Mouse (Mus musculus) CH12.LX (cell line): ENCODE measurements around the gene Treh. TPM values are rescaled to one million over a fixed set of nuclear protein-coding genes. Genes with fewer than 3 reads are reported as not detected.

Source experiments
- DNase-seq: peaks from one replicate; pipeline ENCODE4 v3.0.0-alpha.2; 2013; ENCODE audit errors: extremely low read depth
- H3K27ac ChIP-seq: 2 replicates; pipeline ENCODE4 v1.5.1; 2012; ENCODE audit warnings: low read depth, mild to moderate bottlenecking, control low read depth, moderate library complexity; ENCODE audit not compliant: insufficient read depth
- H3K27me3 ChIP-seq: replicated peaks from 2 replicates; pipeline ENCODE3; 2012; ENCODE audit warnings: inconsistent platforms
- H3K36me3 ChIP-seq, 2 experiments: replicated peaks in 1 of 2; 2 replicates each; pipeline versions ENCODE3 to v1.6.1; 2012; ENCODE audit warnings: inconsistent platforms in 1 of 2, low read length in 1 of 2, mild to moderate bottlenecking in 1 of 2, mixed read lengths in 1 of 2, moderate library complexity in 1 of 2; ENCODE audit not compliant: control insufficient read depth in 1 of 2, insufficient read depth in 1 of 2
- H3K4me1 ChIP-seq, 2 experiments: 2 replicates each; pipeline ENCODE4 v1.6.1; 2012; ENCODE audit warnings: inconsistent platforms in 1 of 2, moderate library complexity in 1 of 2; ENCODE audit not compliant: insufficient read depth in 2 of 2, control insufficient read depth in 1 of 2
- H3K4me2 ChIP-seq: 2 replicates; pipeline ENCODE4 v1.6.1; 2012; ENCODE audit warnings: low read depth, mild to moderate bottlenecking, control low read depth; ENCODE audit not compliant: poor library complexity, insufficient read depth, severe bottlenecking
- H3K4me3 ChIP-seq, 3 experiments: fragments of 150-350 bp in 1 of 3; sonication (generic) in 1 of 3; replicated peaks in 1 of 3; 2 replicates each; pipeline versions ENCODE3 to v1.5.1; 2011 to 2012; ENCODE audit warnings: low read depth in 2 of 3, low read length in 2 of 3, mild to moderate bottlenecking in 2 of 3, moderate library complexity in 2 of 3, control low read depth in 1 of 3, improper control_type of control experiment in 1 of 3, inconsistent platforms in 1 of 3, mixed read lengths in 1 of 3; ENCODE audit not compliant: poor library complexity in 1 of 3
- H3K79me2 ChIP-seq: replicated peaks from 2 replicates; pipeline ENCODE4 v1.6.1; 2012; ENCODE audit warnings: mild to moderate bottlenecking, moderate library complexity; ENCODE audit not compliant: control insufficient read depth, poor library complexity, insufficient read depth, severe bottlenecking; ENCODE audit errors: extremely low read depth
- H3K9ac ChIP-seq: 2 replicates; pipeline ENCODE4 v1.6.1; 2012; ENCODE audit warnings: low read depth, mild to moderate bottlenecking, control low read depth, moderate library complexity; ENCODE audit not compliant: insufficient read depth
- H3K9me3 ChIP-seq: replicated peaks from 2 replicates; pipeline ENCODE3; 2012; ENCODE audit warnings: low read length, inconsistent platforms, mixed read lengths
- BHLHE40 ChIP-seq: IDR thresholded peaks from 2 replicates; pipeline ENCODE4 v1.6.1; 2011; ENCODE audit warnings: mild to moderate bottlenecking, low read depth, low read length, improper control_type of control experiment
- CTCF ChIP-seq, 2 experiments: IDR thresholded peaks in 1 of 2; conservative IDR thresholded peaks in 1 of 2; 2 replicates each; pipeline ENCODE4 v1.5.1; 2011 to 2012; ENCODE audit warnings: low read depth in 2 of 2, low read length in 2 of 2, improper control_type of control experiment in 1 of 2, inconsistent platforms in 1 of 2, mild to moderate bottlenecking in 1 of 2, moderate library complexity in 1 of 2
- ELF1 ChIP-seq: IDR thresholded peaks from 2 replicates; pipeline ENCODE4 v1.6.1; 2014; ENCODE audit warnings: low read depth, mild to moderate bottlenecking, inconsistent platforms, low read length, improper control_type of control experiment
- GABPA ChIP-seq: IDR thresholded peaks from 2 replicates; pipeline ENCODE4 v1.6.1; 2012; ENCODE audit warnings: low read depth, low read length, improper control_type of control experiment, inconsistent platforms; ENCODE audit not compliant: insufficient replicate concordance
- IRF4 ChIP-seq: IDR thresholded peaks from 2 replicates; pipeline ENCODE4 v1.6.1; 2014; ENCODE audit warnings: low read depth, mild to moderate bottlenecking, inconsistent platforms, low read length, improper control_type of control experiment
- JUND ChIP-seq: conservative IDR thresholded peaks from 2 replicates; pipeline ENCODE4 v1.6.1; 2011; ENCODE audit warnings: low read depth, low read length, improper control_type of control experiment
- MAX ChIP-seq: IDR thresholded peaks from 2 replicates; pipeline ENCODE4 v1.6.1; 2011; ENCODE audit warnings: low read length, improper control_type of control experiment
- MAZ ChIP-seq: IDR thresholded peaks from 2 replicates; pipeline ENCODE4 v1.6.1; 2012; ENCODE audit warnings: low read depth, mild to moderate bottlenecking, inconsistent platforms, low read length, improper control_type of control experiment, moderate library complexity
- MEF2A ChIP-seq: IDR thresholded peaks from 2 replicates; pipeline ENCODE4 v1.6.1; 2014; ENCODE audit warnings: low read depth, mild to moderate bottlenecking, inconsistent platforms, low read length, improper control_type of control experiment, borderline replicate concordance
- NRF1 ChIP-seq: IDR thresholded peaks from 2 replicates; pipeline ENCODE4 v1.6.1; 2014; ENCODE audit warnings: low read depth, mild to moderate bottlenecking, inconsistent platforms, low read length, improper control_type of control experiment, moderate library complexity
- POLR2AphosphoS2 ChIP-seq: IDR thresholded peaks from 2 replicates; pipeline ENCODE4 v1.6.1; 2011; ENCODE audit warnings: low read depth, low read length, improper control_type of control experiment
- SMC3 ChIP-seq: IDR thresholded peaks from 2 replicates; pipeline ENCODE4 v1.6.1; 2011; ENCODE audit warnings: low read depth, low read length, improper control_type of control experiment
- TBP ChIP-seq: conservative IDR thresholded peaks from 2 replicates; pipeline ENCODE4 v1.6.1; 2011; ENCODE audit warnings: low read depth, low read length, improper control_type of control experiment
- USF1 ChIP-seq: IDR thresholded peaks from 2 replicates; pipeline ENCODE4 v1.6.1; 2014; ENCODE audit warnings: low read depth, mild to moderate bottlenecking, inconsistent platforms, low read length, improper control_type of control experiment
- USF2 ChIP-seq: conservative IDR thresholded peaks from 2 replicates; pipeline ENCODE4 v1.6.1; 2011; ENCODE audit warnings: low read depth, low read length, improper control_type of control experiment
- ZKSCAN1 ChIP-seq: IDR thresholded peaks from 2 replicates; pipeline ENCODE4 v1.6.1; 2012; ENCODE audit warnings: low read depth, inconsistent platforms, low read length, improper control_type of control experiment, borderline replicate concordance
- ZNF384 ChIP-seq: IDR thresholded peaks from 2 replicates; pipeline ENCODE4 v1.6.1; 2012; ENCODE audit warnings: low read depth, low read length, improper control_type of control experiment, inconsistent platforms
- dilution Hi-C: fragments of 300-500 bp; cut with MboI; formaldehyde crosslinking; loops from 2 replicates; pipeline ENCODE4 v1.14.3; 2020; ENCODE audit warnings: low sequenced_read_pairs; ENCODE audit not compliant: extremely low pct_unique_long_range_greater_than_20kb, extremely low pct_ligation_motif_present
- in situ Hi-C: fragments of 300-500 bp; cut with MboI; formaldehyde crosslinking; loops from 3 replicates; pipeline ENCODE4 v1.14.3; 2019; ENCODE audit warnings: low sequenced_read_pairs, low pct_ligation_motif_present, low pct_unique_long_range_greater_than_20kb, mixed read lengths
- polyA plus RNA-seq: library from polyadenylated mRNA; unstranded; fragments of >175 nt; gene quantifications from 2 replicates; pipeline ENCODE4 v1.2.1, GENCODE M21; 2012; ENCODE audit warnings: low read depth; ENCODE audit not compliant: insufficient read length
- total RNA-seq, 2 experiments: library from RNA; depleted of rRNA; stranded (reverse); fragments of 300-350 nt in 1 of 2; fragments of >200 nt in 1 of 2; gene quantifications; 2 replicates each; pipeline ENCODE4 v1.2.3; 2012 to 2014

Treh gene
- total and polyA plus RNA-seq, 3 experiments: not detected

DNA sequence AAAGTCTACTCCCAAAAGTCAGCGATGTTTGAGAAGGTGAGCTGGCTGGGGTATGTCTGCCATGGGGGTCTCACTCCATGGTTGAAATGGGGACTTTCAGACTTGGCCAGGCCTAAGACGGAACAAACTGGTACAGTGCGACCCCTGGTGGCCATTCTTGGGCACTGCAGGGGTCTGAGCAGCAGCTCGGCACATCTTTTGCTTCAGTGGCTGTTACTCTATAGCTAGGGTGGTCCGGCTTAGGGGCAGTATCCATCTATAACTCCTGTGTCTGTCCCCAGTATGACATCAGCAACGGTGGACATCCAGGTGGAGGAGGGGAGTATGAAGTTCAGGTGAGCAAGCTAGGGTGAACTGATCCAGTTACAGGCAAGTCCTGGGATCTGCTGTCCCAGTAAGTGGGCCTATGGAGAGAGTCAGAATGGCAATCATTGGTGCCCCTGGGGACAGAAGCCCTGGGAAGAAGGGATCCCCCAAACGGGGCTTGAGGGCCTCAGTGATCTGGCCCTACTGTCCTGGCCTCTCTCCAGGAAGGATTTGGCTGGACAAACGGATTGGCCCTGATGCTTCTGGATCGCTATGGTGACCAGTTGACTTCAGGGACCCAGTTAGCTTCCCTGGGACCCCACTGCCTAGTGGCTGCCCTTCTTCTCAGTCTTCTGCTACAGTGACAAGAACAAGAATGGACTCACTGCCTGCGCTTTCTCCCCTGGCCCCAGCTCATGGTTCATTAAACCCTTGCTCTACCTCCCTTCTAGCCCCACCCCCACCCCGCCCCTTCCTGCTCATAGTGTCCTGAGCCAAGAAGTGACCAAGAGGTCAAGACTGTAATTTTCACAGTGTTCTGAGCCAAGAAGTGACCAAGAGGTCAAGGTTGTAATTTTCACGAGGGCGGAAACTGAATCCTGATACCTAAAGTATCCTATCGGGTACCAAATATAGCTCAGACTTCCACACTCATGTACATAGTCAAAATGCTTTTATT lies 12.6 kb downstream of the Treh start (continued):
- TF ChIP-seq ZNF384 (peak; percentile 42; the same call in 1 of the 2 replicates), POLR2AphosphoS2 (no peak), GABPA (no peak), TBP (no peak), USF1 (no peak), MEF2A (peak; percentile 44; the same call in 1 of the 2 replicates), BHLHE40 (no peak)
- TF ChIP-seq, all 38 proteins: peak for 7

DNA sequence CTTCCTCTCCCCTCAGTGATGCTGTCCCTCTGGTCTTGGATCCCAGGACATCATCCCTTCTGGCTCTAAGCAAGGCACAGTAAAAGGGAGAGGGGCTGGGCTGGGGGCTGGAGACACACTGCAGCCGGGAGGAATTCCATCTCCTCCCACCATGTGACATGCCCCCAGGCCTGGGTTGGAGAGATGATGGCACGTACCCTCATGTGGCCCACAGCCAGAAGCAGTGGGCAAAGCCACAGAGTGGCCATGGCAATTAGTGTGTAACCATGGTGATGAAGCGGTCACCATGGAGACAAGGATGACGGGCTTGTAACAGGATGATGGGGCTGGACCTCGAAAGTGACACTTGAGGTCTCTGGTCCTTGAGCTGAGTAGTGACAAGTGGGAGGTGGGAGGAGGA lies 13.6 kb downstream of the Treh start:
- no peak overlapping the region for H3K9ac ChIP-seq
- dilution Hi-C loops: no loop called here
- TF ChIP-seq JUND (no peak), MEF2A (no peak), IRF4 (no peak), BHLHE40 (no peak), POLR2AphosphoS2 (no peak), TBP (no peak), ZKSCAN1 (no peak), USF2 (no peak), SMC3 (no peak), ELF1 (no peak), MAZ (no peak), CTCF (conservative IDR thresholded peaks at IDR 0.05 in 1 of 2, IDR thresholded peaks at IDR 0.05 in 1 of 2; ENCODE audit: low read depth in 2 of 2, low read length in 2 of 2) (no peak)
- no peaks in the 10 kb centered on the region for H3K9me3 ChIP-seq
- in situ Hi-C loops: no loop called here
- H3K79me2 ChIP-seq: no peaks in the 10 kb centered on the region
- H3K4me1 ChIP-seq: peaks cover 11 to 25% of the 10 kb centered on the region in 2 experiments
- no peak overlapping the region for H3K27ac ChIP-seq
- H3K27me3 ChIP-seq: peaks cover 4% of the 10 kb centered on the region
- H3K4me3 ChIP-seq: no peak overlapping the region
- no peak overlapping the region for H3K4me2 ChIP-seq
- no peak for DNase-seq
- peaks cover 9 to 39% of the 10 kb centered on the region in 2 experiments for H3K36me3 ChIP-seq

DNA sequence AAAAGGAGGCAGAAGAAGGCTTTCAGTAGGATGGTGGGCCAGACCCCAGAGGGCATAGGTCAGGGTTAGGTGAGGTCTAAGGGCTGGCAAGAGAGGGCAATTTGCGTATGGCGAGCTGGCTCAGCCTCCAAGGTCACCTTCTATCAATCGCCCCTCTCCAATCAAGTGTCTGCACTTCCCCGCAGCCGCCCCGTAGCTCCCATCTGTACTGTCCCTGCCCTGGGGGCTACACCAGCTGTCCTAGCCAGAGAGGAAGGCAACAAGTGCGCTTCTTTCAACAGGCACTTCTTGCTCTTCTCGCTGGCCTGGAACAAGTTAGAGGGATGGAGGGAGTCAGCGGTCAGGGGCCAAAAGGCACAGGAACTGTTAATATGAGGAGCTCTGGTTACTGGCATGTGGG lies 15.0 kb downstream of the Treh start:
- TF ChIP-seq BHLHE40 (no peak), NRF1 (no peak), MAX (no peak)
- TF ChIP-seq, all 38 proteins: peak for 0
- DNase-seq: no peak
- no peaks in the 10 kb centered on the region for H3K79me2 ChIP-seq
- in situ Hi-C loops (no loop called here), dilution Hi-C loops (no loop called here)
- no peak overlapping the region for H3K27ac ChIP-seq
- no peak overlapping the region for H3K4me2 ChIP-seq
- H3K4me3 ChIP-seq: no peak overlapping the region
- H3K9me3 ChIP-seq: no peaks in the 10 kb centered on the region
- H3K9ac ChIP-seq: no peak overlapping the region
- H3K27me3 ChIP-seq: peaks cover 1% of the 10 kb centered on the region
- peaks cover 9 to 47% of the 10 kb centered on the region in 2 experiments for H3K36me3 ChIP-seq
- H3K4me1 ChIP-seq: peaks cover 16 to 39% of the 10 kb centered on the region in 2 experiments; a peak in 3 of 4 replicates
